Mouse (Mus musculus): Measurements from ENCODE around the gene Palm2. TPM values are rescaled to one million over a fixed set of nuclear protein-coding genes. Genes with fewer than 3 reads are reported as not detected.

The Palm2 gene
- polyA plus RNA-seq, 2 experiments: 0.03 to 0.06 TPM

DNA sequence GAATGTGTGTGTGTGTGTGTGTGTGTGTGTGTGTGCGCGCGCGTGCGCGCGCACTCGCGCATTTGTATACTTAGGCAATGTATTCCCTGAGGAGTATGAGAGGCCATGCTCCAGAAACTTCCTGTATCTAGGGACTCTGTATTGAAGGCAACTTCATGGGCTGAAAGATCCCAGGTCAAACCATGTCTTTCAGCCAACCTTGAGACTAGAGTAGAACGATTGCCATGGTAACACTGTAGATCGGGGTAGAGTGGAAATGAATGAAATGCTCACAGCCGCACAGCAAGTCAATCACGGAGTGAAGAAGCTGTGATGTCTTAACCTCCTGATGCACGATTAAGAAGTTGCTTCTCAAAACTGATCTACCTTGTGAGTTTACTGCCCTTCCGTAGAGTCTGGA, 89.4 kb downstream of the Palm2 start:
- H3K4me2 ChIP-seq (ENCODE audit: low read depth): no peak overlapping the region
- no peak overlapping the region for H3K27ac ChIP-seq
- peaks cover 0 to 4% of the 10 kb centered on the region in 2 experiments; a peak in 1 of 4 replicates for H3K4me1 ChIP-seq (replicated peaks; ENCODE audit: control insufficient read depth in 2 of 2, insufficient read depth in 2 of 2, low read length in 1 of 2)
- H3K9ac ChIP-seq (replicated peaks): no peak overlapping the region
- DNase-seq (ENCODE audit: low read depth in 3 of 3, low spot score in 3 of 3): no peak
- no peaks in the 10 kb centered on the region for H3K27me3 ChIP-seq (ENCODE audit: control insufficient read depth, insufficient read depth, low read length)
- TF ChIP-seq CTCF (IDR thresholded peaks at IDR 0.05; ENCODE audit: low read depth): no peak
- H3K9me3 ChIP-seq (ENCODE audit: control insufficient read depth, low read length): no peaks in the 10 kb centered on the region
- no peaks in the 10 kb centered on the region for H3K36me3 ChIP-seq (replicated peaks; ENCODE audit: control insufficient read depth, insufficient read depth, low read depth)
- ATAC-seq (ENCODE audit: insufficient read depth): no peak
- WGBS (ENCODE audit: insufficient replicate concordance): 86% methylated on average over 15 of the region's 15 CpGs
- no peak overlapping the region for H3K4me3 ChIP-seq (ENCODE audit: insufficient read depth in 1 of 2, low read depth in 2 of 2, low read length in 2 of 2)

DNA sequence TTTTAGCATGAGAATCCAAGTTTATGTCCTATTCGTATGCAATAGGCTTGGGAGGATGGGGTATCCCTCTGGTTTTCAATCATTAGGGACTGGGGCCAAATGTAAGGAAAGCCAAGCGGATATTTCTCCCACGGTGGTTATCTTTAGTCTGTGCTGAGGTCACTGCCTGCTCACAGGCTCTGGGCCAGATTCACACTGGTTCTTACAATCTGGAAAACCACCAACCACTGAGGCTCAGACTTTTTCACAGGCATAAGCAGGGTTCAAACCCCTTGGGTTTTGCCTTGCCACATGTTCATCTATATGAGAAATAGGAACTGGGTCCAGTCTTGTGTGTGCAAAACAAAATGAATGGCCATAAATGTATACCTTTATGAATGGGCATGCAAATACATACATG, 90.4 kb downstream of the Palm2 start:
- DNase-seq (ENCODE audit: low read depth in 3 of 3, low spot score in 3 of 3) (no peak), ATAC-seq (ENCODE audit: insufficient read depth) (no peak)

DNA sequence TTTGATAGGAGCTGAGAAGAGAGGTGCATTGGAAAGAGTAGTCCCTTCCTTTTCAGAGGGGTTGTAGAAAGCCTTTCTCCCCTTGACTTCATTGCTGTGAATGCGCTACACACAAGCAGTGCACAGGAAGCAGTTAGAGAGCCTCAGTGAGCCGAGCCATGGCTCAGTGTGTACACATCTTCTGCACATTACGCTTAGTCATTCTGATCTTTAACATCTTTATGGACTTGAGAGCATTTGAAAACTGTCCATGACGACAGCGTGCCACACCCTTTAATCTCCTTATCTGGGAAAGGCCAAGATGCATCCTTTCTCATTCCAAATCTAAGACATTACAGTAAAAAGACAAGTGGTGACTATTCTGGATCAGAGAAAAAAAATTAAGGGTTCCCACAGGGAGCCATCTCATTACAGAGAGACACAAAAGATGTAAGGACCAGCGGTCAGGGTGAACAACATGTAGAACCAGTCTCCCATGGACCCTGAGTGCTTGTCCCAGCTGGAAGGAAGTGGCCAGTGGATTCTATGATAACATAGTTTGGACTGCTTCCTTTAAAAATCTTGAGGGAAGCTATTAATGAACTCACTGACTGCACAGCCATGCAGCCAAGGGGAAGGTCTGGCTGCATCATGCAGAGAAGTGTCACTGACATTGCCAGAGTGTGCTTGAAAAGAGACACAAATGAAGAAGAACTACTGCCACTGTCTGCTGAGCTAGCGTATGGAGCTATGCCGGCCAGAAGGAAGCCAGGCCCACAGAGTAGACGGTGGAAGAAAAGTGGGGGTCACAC, 91.4 kb downstream of the Palm2 start:
- Histone ChIP-seq H3K36me3 (replicated peaks; ENCODE audit: control insufficient read depth, insufficient read depth, low read depth) (no peaks in the 10 kb centered on the region), H3K9me3 (ENCODE audit: control insufficient read depth, low read length) (no peaks in the 10 kb centered on the region), H3K27ac (no peak overlapping the region), H3K4me3 (ENCODE audit: insufficient read depth in 1 of 2, low read depth in 2 of 2, low read length in 2 of 2) (no peak overlapping the region), H3K4me1 (replicated peaks; ENCODE audit: control insufficient read depth in 2 of 2, insufficient read depth in 2 of 2, low read length in 1 of 2) (peaks cover 0 to 4% of the 10 kb centered on the region in 2 experiments; a peak in 1 of 4 replicates), H3K4me2 (ENCODE audit: low read depth) (no peak overlapping the region), H3K9ac (replicated peaks) (no peak overlapping the region), H3K27me3 (ENCODE audit: control insufficient read depth, insufficient read depth, low read length) (no peaks in the 10 kb centered on the region)
- TF ChIP-seq CTCF (IDR thresholded peaks at IDR 0.05; ENCODE audit: low read depth) (no peak), EP300 (IDR thresholded peaks at IDR 0.05; ENCODE audit: low read depth) (no peak)
- ATAC-seq (ENCODE audit: insufficient read depth) (no peak), DNase-seq (ENCODE audit: low read depth in 3 of 3, low spot score in 3 of 3) (no peak)
- 47% methylated on average over 9 of the region's 9 CpGs for WGBS (ENCODE audit: insufficient replicate concordance)

More for the DNA sequence above, 90.4 kb downstream of the Palm2 start:
- H3K36me3 ChIP-seq (replicated peaks; ENCODE audit: control insufficient read depth, insufficient read depth, low read depth): no peaks in the 10 kb centered on the region
- 65% methylated on average over 3 of the region's 3 CpGs for WGBS (ENCODE audit: insufficient replicate concordance)
- H3K4me1 ChIP-seq (replicated peaks; ENCODE audit: control insufficient read depth in 2 of 2, insufficient read depth in 2 of 2, low read length in 1 of 2): peaks cover 0 to 4% of the 10 kb centered on the region in 2 experiments; a peak in 1 of 4 replicates
- no peak for TF ChIP-seq EP300 (IDR thresholded peaks at IDR 0.05; ENCODE audit: low read depth)
- no peak for TF ChIP-seq CTCF (IDR thresholded peaks at IDR 0.05; ENCODE audit: low read depth)
- no peak overlapping the region for H3K4me2 ChIP-seq (ENCODE audit: low read depth)
- no peaks in the 10 kb centered on the region for H3K9me3 ChIP-seq (ENCODE audit: control insufficient read depth, low read length)
- H3K27me3 ChIP-seq (ENCODE audit: control insufficient read depth, insufficient read depth, low read length): no peaks in the 10 kb centered on the region
- no peak overlapping the region for H3K27ac ChIP-seq
- no peak overlapping the region for H3K9ac ChIP-seq (replicated peaks)
- no peak overlapping the region for H3K4me3 ChIP-seq (ENCODE audit: insufficient read depth in 1 of 2, low read depth in 2 of 2, low read length in 2 of 2)

- ATAC-seq (ENCODE audit: insufficient read depth) (no peak), DNase-seq (ENCODE audit: low read depth in 3 of 3, low spot score in 3 of 3) (no peak)
- Histone ChIP-seq H3K9ac (replicated peaks) (no peak overlapping the region), H3K27ac (no peak overlapping the region), H3K4me3 (ENCODE audit: insufficient read depth in 1 of 2, low read depth in 2 of 2, low read length in 2 of 2) (no peak overlapping the region), H3K4me2 (ENCODE audit: low read depth) (no peak overlapping the region), H3K4me1 (replicated peaks; ENCODE audit: control insufficient read depth in 2 of 2, insufficient read depth in 2 of 2, low read length in 1 of 2) (peaks cover 0 to 4% of the 10 kb centered on the region in 2 experiments; a peak in 1 of 4 replicates), H3K36me3 (replicated peaks; ENCODE audit: control insufficient read depth, insufficient read depth, low read depth) (no peaks in the 10 kb centered on the region), H3K27me3 (ENCODE audit: control insufficient read depth, insufficient read depth, low read length) (no peaks in the 10 kb centered on the region), H3K9me3 (ENCODE audit: control insufficient read depth, low read length) (no peaks in the 10 kb centered on the region)
- TF ChIP-seq EP300 (IDR thresholded peaks at IDR 0.05; ENCODE audit: low read depth): no peak
- no peak for TF ChIP-seq CTCF (IDR thresholded peaks at IDR 0.05; ENCODE audit: low read depth)
Observed at GRCm38 (mm10) chr4:57528296-57528695, 94.2 kb downstream of the Palm2 start.

- Histone ChIP-seq H3K9ac (replicated peaks) (no peak overlapping the region), H3K27me3 (ENCODE audit: control insufficient read depth, insufficient read depth, low read length) (no peaks in the 10 kb centered on the region), H3K36me3 (replicated peaks; ENCODE audit: control insufficient read depth, insufficient read depth, low read depth) (no peaks in the 10 kb centered on the region), H3K4me2 (ENCODE audit: low read depth) (no peak overlapping the region), H3K4me1 (replicated peaks; ENCODE audit: control insufficient read depth in 2 of 2, insufficient read depth in 2 of 2, low read length in 1 of 2) (no peaks in the 10 kb centered on the region), H3K27ac (no peak overlapping the region), H3K4me3 (ENCODE audit: insufficient read depth in 1 of 2, low read depth in 2 of 2, low read length in 2 of 2) (no peak overlapping the region), H3K9me3 (ENCODE audit: control insufficient read depth, low read length) (no peaks in the 10 kb centered on the region)
- TF ChIP-seq EP300 (IDR thresholded peaks at IDR 0.05; ENCODE audit: low read depth) (no peak), CTCF (IDR thresholded peaks at IDR 0.05; ENCODE audit: low read depth) (no peak)
- 59% methylated on average over 6 of the region's 6 CpGs for WGBS (ENCODE audit: insufficient replicate concordance)
- DNase-seq (ENCODE audit: low read depth in 3 of 3, low spot score in 3 of 3) (no peak), ATAC-seq (ENCODE audit: insufficient read depth) (no peak)
Observed at GRCm38 (mm10) chr4:57533686-57534085, 99.6 kb downstream of the Palm2 start.

Data from liver, embryonic 14.5 days (tissue).